Mouse (Mus musculus): ENCODE measurements around the gene Cop1. TPM values are rescaled to one million over a fixed set of nuclear protein-coding genes. Genes with fewer than 3 reads are reported as not detected.
A peak's percentile ranks its signal among the peaks of the same experiment; 100 is the strongest.
"Not testable (repeated sequence)": the region's sequence is repeated elsewhere in the genome, so short reads cannot be mapped to it uniquely, and the experiment has no call there.

The Cop1 gene
- 23.3 and 63.5 TPM in 2 replicates for polyA plus RNA-seq (2011; ENCODE audit: insufficient read depth, insufficient read length, low replicate concordance, missing spikeins)

DNA sequence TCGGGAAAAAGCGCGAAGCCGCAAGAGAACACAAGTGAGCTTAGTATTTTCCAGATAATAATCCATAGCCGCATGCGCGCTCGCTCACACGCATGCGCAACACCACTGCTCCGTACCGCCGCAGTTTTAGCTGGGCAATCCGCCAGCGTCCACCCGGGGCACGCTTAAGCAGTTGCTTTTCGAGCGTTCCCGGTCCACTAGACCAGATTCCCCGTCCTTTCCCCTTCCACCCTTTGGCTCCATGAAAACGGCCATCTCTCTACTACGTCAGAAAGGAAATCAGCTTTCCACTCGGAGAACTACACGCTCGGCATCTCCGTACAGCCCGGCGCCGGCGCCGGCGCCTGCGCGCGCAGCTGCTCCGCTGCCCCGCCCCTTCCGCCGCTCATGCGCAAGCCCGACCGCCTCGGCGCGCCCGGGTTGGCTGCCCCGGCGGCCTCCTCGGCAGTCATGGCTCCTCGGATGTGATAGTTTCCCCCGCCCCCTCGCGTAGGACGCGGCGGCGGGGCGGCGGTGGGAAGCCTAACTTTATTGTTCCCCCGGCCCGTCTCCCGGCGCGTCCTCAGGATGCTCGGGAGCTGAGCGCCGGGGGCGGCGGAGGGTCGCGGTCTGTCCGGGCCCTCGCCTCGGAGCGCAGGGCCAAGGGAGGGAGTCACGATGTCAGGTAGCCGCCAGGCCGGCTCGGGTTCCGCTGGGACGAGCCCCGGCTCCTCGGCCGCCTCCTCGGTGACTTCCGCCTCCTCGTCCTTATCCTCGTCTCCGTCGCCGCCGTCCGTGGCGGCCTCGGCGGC lies at the start of gene Cop1:
Gene Cop1, plus strand, starts transcription at position 540 of the 791 bp plus-strand sequence.
- TF ChIP-seq POLR2A (IDR thresholded peaks at IDR 0.05; ENCODE audit: borderline replicate concordance, control insufficient read depth, low read depth, low read length): peak; percentile 75
- H3K4me1 ChIP-seq (ENCODE audit: control insufficient read depth, insufficient read depth, low read length): not testable (repeated sequence)
- peak within 1 kb of the TSS; percentile 86 for H3K4me3 ChIP-seq (replicated peaks; ENCODE audit: control insufficient read depth, low read depth, low read length)
- peak within 1 kb of the TSS; percentile 91 for H3K27ac ChIP-seq (ENCODE audit: control insufficient read depth, insufficient read depth, low read depth, low read length, poor library complexity)
- WGBS: under 1% methylated on average over 84 of the region's 97 CpGs

DNA sequence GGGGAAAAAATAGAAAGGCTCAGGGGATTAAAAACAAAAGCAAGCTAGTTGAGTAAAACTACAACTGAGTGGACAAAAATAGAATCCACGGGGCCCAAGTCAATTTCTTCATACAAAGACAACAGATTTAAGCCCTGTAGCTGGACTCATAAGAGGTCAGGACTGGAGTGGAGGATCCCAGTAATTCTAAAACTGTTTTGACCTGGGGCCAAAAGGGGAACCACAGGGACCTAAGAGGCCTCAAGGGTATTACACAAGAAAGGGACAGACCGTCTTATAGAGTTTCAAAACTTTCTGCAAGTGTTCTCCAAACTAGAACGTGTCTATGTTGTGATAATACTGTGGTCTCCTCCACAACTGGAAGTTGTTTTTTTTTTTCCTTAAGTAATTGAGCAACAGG lies 45.4 kb upstream of the Cop1 start:
- Histone ChIP-seq H3K4me3 (replicated peaks; ENCODE audit: control insufficient read depth, low read depth, low read length) (no peak overlapping the region), H3K4me1 (ENCODE audit: control insufficient read depth, insufficient read depth, low read length) (no peaks in the 10 kb centered on the region; the same call in 1 of the 2 replicates), H3K27ac (ENCODE audit: control insufficient read depth, insufficient read depth, low read depth, low read length, poor library complexity) (no peak overlapping the region)
- TF ChIP-seq CTCF (IDR thresholded peaks at IDR 0.05; ENCODE audit: control insufficient read depth, insufficient read depth, low read length) (no peak), POLR2A (IDR thresholded peaks at IDR 0.05; ENCODE audit: borderline replicate concordance, control insufficient read depth, low read depth, low read length) (no peak)
- WGBS: 16% methylated on average over 3 of the region's 3 CpGs

DNA sequence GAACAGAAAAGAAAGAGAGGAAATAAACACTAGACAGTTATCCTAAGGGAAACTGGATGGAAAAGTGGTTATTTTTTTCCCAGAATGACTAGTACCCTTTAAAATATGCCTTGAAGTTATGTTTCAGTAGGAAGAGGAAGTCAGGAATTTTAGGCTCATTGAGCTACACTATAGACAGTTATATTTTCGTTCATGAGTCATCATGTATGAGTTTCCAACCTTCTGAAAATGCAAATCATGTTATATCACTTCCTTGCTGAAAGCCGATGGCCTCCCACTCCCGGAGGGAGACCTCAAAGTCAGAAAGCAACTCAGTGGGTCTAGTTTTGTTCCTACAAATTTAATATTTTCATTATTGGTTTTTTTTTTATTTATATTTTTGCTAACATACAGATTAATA lies 33.5 kb upstream of the Cop1 start:
- 34% methylated on average over 3 of the region's 3 CpGs for WGBS
- TF ChIP-seq CTCF (IDR thresholded peaks at IDR 0.05; ENCODE audit: control insufficient read depth, insufficient read depth, low read length): no peak
- Histone ChIP-seq H3K4me3 (replicated peaks; ENCODE audit: control insufficient read depth, low read depth, low read length) (no peak overlapping the region), H3K27ac (ENCODE audit: control insufficient read depth, insufficient read depth, low read depth, low read length, poor library complexity) (no peak overlapping the region), H3K4me1 (ENCODE audit: control insufficient read depth, insufficient read depth, low read length) (no peaks in the 10 kb centered on the region)

DNA sequence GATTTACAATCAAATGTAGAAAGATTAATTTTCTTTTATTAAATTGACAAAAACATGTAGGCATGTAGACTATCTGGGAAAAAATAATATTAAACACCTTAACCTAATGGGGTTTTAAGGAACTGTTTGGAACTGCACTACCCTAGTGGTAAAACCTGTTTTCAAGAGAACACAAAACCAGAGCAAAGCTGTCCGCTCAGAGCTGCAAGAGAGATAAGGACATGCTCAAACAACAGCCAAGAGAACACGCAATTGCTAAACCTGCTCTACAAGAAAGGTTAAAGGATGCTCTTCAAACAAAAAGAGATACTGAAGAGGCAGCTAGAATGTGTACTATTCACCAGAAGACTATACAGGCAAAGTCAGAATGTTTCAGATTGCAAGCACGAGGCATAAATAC lies 32.5 kb upstream of the Cop1 start:
- no peak for TF ChIP-seq POLR2A (IDR thresholded peaks at IDR 0.05; ENCODE audit: borderline replicate concordance, control insufficient read depth, low read depth, low read length)
- TF ChIP-seq CTCF (IDR thresholded peaks at IDR 0.05; ENCODE audit: control insufficient read depth, insufficient read depth, low read length): no peak
- 84% methylated on average over 3 of the region's 3 CpGs for WGBS
- H3K27ac ChIP-seq (ENCODE audit: control insufficient read depth, insufficient read depth, low read depth, low read length, poor library complexity): no peak overlapping the region
- H3K4me1 ChIP-seq (ENCODE audit: control insufficient read depth, insufficient read depth, low read length): no peaks in the 10 kb centered on the region
- H3K4me3 ChIP-seq (replicated peaks; ENCODE audit: control insufficient read depth, low read depth, low read length): no peak overlapping the region

DNA sequence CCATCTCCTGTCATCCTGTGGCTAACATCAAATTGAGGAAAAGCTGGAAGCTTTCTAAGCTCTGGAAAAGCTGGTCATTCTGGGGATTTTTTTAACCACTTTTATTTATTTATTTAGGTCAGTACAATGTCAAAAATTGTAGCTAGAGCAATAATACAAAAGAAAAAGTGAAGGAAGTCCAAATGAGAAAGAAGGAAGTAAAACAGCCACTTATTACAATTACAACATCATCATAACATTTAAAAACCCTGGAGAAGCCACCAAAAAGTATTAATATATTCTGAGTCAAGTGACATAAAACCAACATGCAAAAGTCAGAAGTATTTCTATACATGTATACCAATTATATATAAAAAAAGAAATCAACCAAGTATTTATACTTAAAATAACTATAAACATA lies 30.9 kb upstream of the Cop1 start:
- H3K27ac ChIP-seq (ENCODE audit: control insufficient read depth, insufficient read depth, low read depth, low read length, poor library complexity): no peak overlapping the region
- no peak overlapping the region for H3K4me3 ChIP-seq (replicated peaks; ENCODE audit: control insufficient read depth, low read depth, low read length)
- TF ChIP-seq CTCF (IDR thresholded peaks at IDR 0.05; ENCODE audit: control insufficient read depth, insufficient read depth, low read length) (no peak), POLR2A (IDR thresholded peaks at IDR 0.05; ENCODE audit: borderline replicate concordance, control insufficient read depth, low read depth, low read length) (no peak)
- H3K4me1 ChIP-seq (ENCODE audit: control insufficient read depth, insufficient read depth, low read length): no peaks in the 10 kb centered on the region

DNA sequence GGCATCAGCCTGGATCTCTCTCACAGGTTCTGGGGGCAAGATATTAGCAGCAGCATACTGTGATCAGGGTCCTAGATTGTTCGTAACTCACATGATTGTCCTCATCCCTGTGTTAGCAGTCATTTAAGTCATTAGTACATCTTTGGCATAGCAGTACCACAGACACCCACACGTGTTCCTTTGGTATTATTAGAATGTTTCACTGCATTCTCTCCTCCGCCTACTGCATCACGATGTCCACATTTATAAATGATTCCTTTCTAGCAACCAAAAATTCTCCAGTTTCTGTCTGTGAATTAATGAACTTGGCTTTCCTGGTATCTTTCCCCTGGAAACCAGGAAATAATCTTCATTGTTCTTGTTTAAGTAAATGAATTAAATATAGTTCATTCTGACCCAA lies 20.4 kb upstream of the Cop1 start:
- H3K27ac ChIP-seq (ENCODE audit: control insufficient read depth, insufficient read depth, low read depth, low read length, poor library complexity): no peak overlapping the region
- no peaks in the 10 kb centered on the region for H3K4me1 ChIP-seq (ENCODE audit: control insufficient read depth, insufficient read depth, low read length)
- TF ChIP-seq POLR2A (IDR thresholded peaks at IDR 0.05; ENCODE audit: borderline replicate concordance, control insufficient read depth, low read depth, low read length): no peak
- TF ChIP-seq CTCF (IDR thresholded peaks at IDR 0.05; ENCODE audit: control insufficient read depth, insufficient read depth, low read length): no peak
- no peak overlapping the region for H3K4me3 ChIP-seq (replicated peaks; ENCODE audit: control insufficient read depth, low read depth, low read length)
- 78% methylated on average over 4 of the region's 4 CpGs for WGBS

DNA sequence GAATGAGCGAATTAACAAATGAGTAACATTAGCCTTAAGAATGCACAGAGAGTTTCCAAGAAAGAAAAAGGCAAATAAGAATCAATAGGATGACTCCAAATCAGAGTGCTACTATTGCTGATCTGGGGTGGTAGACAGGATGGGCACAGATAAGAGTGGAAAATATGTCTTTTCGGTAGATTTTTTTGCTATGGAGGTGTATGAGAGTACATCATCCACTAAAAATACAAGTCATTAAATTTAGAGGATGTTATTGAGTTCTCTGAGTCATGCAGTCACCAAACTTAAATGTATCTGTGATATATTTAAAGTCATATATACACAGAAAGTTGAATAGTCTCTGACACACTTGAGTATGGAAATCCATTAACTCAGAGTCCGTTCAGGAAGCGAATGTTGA lies 14.7 kb upstream of the Cop1 start:
- Histone ChIP-seq H3K4me1 (ENCODE audit: control insufficient read depth, insufficient read depth, low read length) (no peaks in the 10 kb centered on the region), H3K27ac (ENCODE audit: control insufficient read depth, insufficient read depth, low read depth, low read length, poor library complexity) (no peak overlapping the region), H3K4me3 (replicated peaks; ENCODE audit: control insufficient read depth, low read depth, low read length) (no peak overlapping the region)
- 85% methylated on average over 4 of the region's 4 CpGs for WGBS
- TF ChIP-seq POLR2A (IDR thresholded peaks at IDR 0.05; ENCODE audit: borderline replicate concordance, control insufficient read depth, low read depth, low read length): no peak
- no peak for TF ChIP-seq CTCF (IDR thresholded peaks at IDR 0.05; ENCODE audit: control insufficient read depth, insufficient read depth, low read length)

DNA sequence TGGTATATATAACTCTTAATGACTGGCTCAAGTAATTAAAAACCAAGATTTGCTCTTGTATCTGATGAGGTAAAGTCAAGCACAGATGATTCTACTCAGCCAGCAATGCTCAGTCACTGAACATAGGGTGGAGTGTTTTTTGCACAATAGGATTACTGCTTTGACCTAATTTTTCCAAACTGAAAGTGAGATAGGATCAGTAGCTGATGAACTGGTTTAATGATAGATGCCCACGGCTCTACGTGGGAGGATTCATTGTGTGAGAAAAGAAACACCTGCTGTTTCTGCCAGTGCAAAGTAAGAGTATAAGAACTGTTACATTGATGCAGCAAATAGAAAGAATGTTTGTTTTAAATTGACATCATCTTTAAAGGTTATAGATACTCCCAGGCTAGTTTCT lies 10.1 kb upstream of the Cop1 start:
- WGBS: 86% methylated on average over 2 of the region's 2 CpGs
- Histone ChIP-seq H3K4me3 (replicated peaks; ENCODE audit: control insufficient read depth, low read depth, low read length) (no peak overlapping the region), H3K4me1 (ENCODE audit: control insufficient read depth, insufficient read depth, low read length) (no peaks in the 10 kb centered on the region; the same call in 1 of the 2 replicates), H3K27ac (ENCODE audit: control insufficient read depth, insufficient read depth, low read depth, low read length, poor library complexity) (no peak overlapping the region)
- TF ChIP-seq POLR2A (IDR thresholded peaks at IDR 0.05; ENCODE audit: borderline replicate concordance, control insufficient read depth, low read depth, low read length) (no peak), CTCF (IDR thresholded peaks at IDR 0.05; ENCODE audit: control insufficient read depth, insufficient read depth, low read length) (no peak)
